Mouse (Mus musculus): ENCODE results near the gene Ccdc63. TPM values are rescaled to one million over a fixed set of nuclear protein-coding genes. Genes with fewer than 3 reads are reported as not detected.
"Not testable (repeated sequence)": the region's sequence is repeated elsewhere in the genome, so short reads cannot be mapped to it uniquely, and the experiment has no call there.

Gene Ccdc63
- not detected for polyA plus RNA-seq (2012; fragmentation: generic; extraction: Trizol)

- H3K27me3 ChIP-seq (ENCODE audit: control insufficient read depth, insufficient read depth, insufficient read length): no peaks in the 10 kb centered on the region
- no peaks in the 10 kb centered on the region for H3K79me2 ChIP-seq (ENCODE audit: control insufficient read depth, insufficient read depth)
- H3K4me3 ChIP-seq: no peak within 1 kb of the TSS
- H3ac ChIP-seq (ENCODE audit: control insufficient read depth, insufficient read length): no peak within 1 kb of the TSS
- H3K36me3 ChIP-seq (ENCODE audit: control insufficient read depth, insufficient read depth): no peaks in the 10 kb centered on the region
- H3K4me2 ChIP-seq (ENCODE audit: low read depth): no peak within 1 kb of the TSS
- TF ChIP-seq TCF3 (IDR thresholded peaks at IDR 0.05; ENCODE audit: insufficient read length, low read depth) (no peak), CEBPB (IDR thresholded peaks at IDR 0.05; ENCODE audit: insufficient read depth, poor library complexity, severe bottlenecking) (no peak), TCF12 (IDR thresholded peaks at IDR 0.05; ENCODE audit: insufficient read depth, poor library complexity, severe bottlenecking) (no peak), POLR2AphosphoS2 (IDR thresholded peaks at IDR 0.05; ENCODE audit: insufficient read length, low read depth) (no peak), E2F4 (IDR thresholded peaks at IDR 0.05; ENCODE audit: insufficient read depth) (no peak), MAX (IDR thresholded peaks at IDR 0.05; ENCODE audit: low read depth) (no peak)
Measured at GRCm38 (mm10) chr5:122140723-122141122, at the start of gene Ccdc63. Ccdc63 (minus strand) TSS chr5:122140823.

GRCm38 (mm10) chr5:122189115-122189514, 48.5 kb upstream of the Ccdc63 start:
- Histone ChIP-seq H3K79me2 (ENCODE audit: control insufficient read depth, insufficient read depth) (no peaks in the 10 kb centered on the region), H3K36me3 (ENCODE audit: control insufficient read depth, insufficient read depth) (no peaks in the 10 kb centered on the region), H3K4me2 (ENCODE audit: low read depth) (no peak overlapping the region), H3K27me3 (ENCODE audit: control insufficient read depth, insufficient read depth, insufficient read length) (peaks cover 7% of the 10 kb centered on the region), H3ac (ENCODE audit: control insufficient read depth, insufficient read length) (no peak overlapping the region), H3K4me3 (no peak overlapping the region)
- TF ChIP-seq POLR2A (IDR thresholded peaks at IDR 0.05; ENCODE audit: insufficient read length, low read depth): no peak
- TF ChIP-seq USF1 (IDR thresholded peaks at IDR 0.05; ENCODE audit: low read depth): no peak
- TF ChIP-seq MYOG (IDR thresholded peaks at IDR 0.05; ENCODE audit: control insufficient read depth in 1 of 3, insufficient read depth in 1 of 3, insufficient read length in 2 of 3, low read depth in 2 of 3): no peak
- TF ChIP-seq SRF (IDR thresholded peaks at IDR 0.05; ENCODE audit: control insufficient read depth, insufficient read length, low read depth): no peak
- TF ChIP-seq CEBPB (IDR thresholded peaks at IDR 0.05; ENCODE audit: insufficient read depth, poor library complexity, severe bottlenecking): no peak
- no peak for TF ChIP-seq TCF12 (IDR thresholded peaks at IDR 0.05; ENCODE audit: insufficient read depth, poor library complexity, severe bottlenecking)
- TF ChIP-seq TCF3 (IDR thresholded peaks at IDR 0.05; ENCODE audit: insufficient read length, low read depth): no peak
- TF ChIP-seq MAX (IDR thresholded peaks at IDR 0.05; ENCODE audit: low read depth): no peak
- TF ChIP-seq POLR2AphosphoS2 (IDR thresholded peaks at IDR 0.05; ENCODE audit: insufficient read length, low read depth): no peak
- no peak for TF ChIP-seq REST (IDR thresholded peaks at IDR 0.05; ENCODE audit: insufficient read depth, insufficient read length)
- TF ChIP-seq E2F4 (IDR thresholded peaks at IDR 0.05; ENCODE audit: insufficient read depth): no peak
- TF ChIP-seq MYOD1 (IDR thresholded peaks at IDR 0.05; ENCODE audit: control insufficient read depth in 1 of 3, insufficient read length in 2 of 3, low read depth in 2 of 3): no peak

GRCm38 (mm10) chr5:122184858-122185257, 44.2 kb upstream of the Ccdc63 start:
- not testable (repeated sequence) for H3K4me2 ChIP-seq (ENCODE audit: low read depth); H3K36me3 ChIP-seq (ENCODE audit: control insufficient read depth, insufficient read depth); H3K27me3 ChIP-seq (ENCODE audit: control insufficient read depth, insufficient read depth, insufficient read length); H3K79me2 ChIP-seq (ENCODE audit: control insufficient read depth, insufficient read depth); H3ac ChIP-seq (ENCODE audit: control insufficient read depth, insufficient read length); H3K4me3 ChIP-seq

- no peak for TF ChIP-seq E2F4 (IDR thresholded peaks at IDR 0.05; ENCODE audit: insufficient read depth)
- TF ChIP-seq REST (IDR thresholded peaks at IDR 0.05; ENCODE audit: insufficient read depth, insufficient read length): no peak
- no peak for TF ChIP-seq CEBPB (IDR thresholded peaks at IDR 0.05; ENCODE audit: insufficient read depth, poor library complexity, severe bottlenecking)
- peak in 1 of 3 experiments; percentile 7 for TF ChIP-seq MYOD1 (IDR thresholded peaks at IDR 0.05; ENCODE audit: control insufficient read depth in 1 of 3, insufficient read length in 2 of 3, low read depth in 2 of 3)
- TF ChIP-seq POLR2A (IDR thresholded peaks at IDR 0.05; ENCODE audit: insufficient read length, low read depth): no peak
- no peak for TF ChIP-seq MYOG (IDR thresholded peaks at IDR 0.05; ENCODE audit: control insufficient read depth in 1 of 3, insufficient read depth in 1 of 3, insufficient read length in 2 of 3, low read depth in 2 of 3)
- no peak for TF ChIP-seq TCF3 (IDR thresholded peaks at IDR 0.05; ENCODE audit: insufficient read length, low read depth)
- no peak for TF ChIP-seq MAX (IDR thresholded peaks at IDR 0.05; ENCODE audit: low read depth)
- Histone ChIP-seq H3K4me3 (no peak overlapping the region), H3ac (ENCODE audit: control insufficient read depth, insufficient read length) (no peak overlapping the region), H3K4me2 (ENCODE audit: low read depth) (no peak overlapping the region), H3K36me3 (ENCODE audit: control insufficient read depth, insufficient read depth) (no peaks in the 10 kb centered on the region), H3K79me2 (ENCODE audit: control insufficient read depth, insufficient read depth) (no peaks in the 10 kb centered on the region), H3K27me3 (ENCODE audit: control insufficient read depth, insufficient read depth, insufficient read length) (no peaks in the 10 kb centered on the region)
Measured at GRCm38 (mm10) chr5:122184283-122184806, 43.7 kb upstream of the Ccdc63 start.

DNA sequence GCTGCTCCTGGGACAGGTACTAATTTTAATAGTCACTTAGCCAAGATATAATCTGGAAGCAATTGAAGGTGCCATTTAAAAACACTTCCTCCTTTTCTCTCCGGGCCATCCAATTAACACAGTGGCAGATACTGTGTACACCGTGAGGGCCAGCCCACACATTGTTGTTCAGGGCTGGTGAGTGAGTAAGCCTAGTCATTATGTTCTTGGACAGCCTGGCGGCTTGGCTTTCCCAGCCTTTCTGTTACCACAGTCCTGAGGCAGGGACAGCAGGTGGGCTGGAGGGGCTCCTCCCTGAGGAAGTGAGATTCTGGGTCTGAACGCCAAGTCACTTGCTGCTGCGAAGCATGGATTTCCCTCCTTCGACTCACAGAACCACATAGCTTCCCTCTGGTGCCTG, 39.0 kb upstream of the Ccdc63 start:
- no peak overlapping the region for H3ac ChIP-seq (ENCODE audit: control insufficient read depth, insufficient read length)
- no peak overlapping the region for H3K4me2 ChIP-seq (ENCODE audit: low read depth)
- H3K36me3 ChIP-seq (ENCODE audit: control insufficient read depth, insufficient read depth): peaks cover 9% of the 10 kb centered on the region
- no peak overlapping the region for H3K4me3 ChIP-seq
- TF ChIP-seq SRF (IDR thresholded peaks at IDR 0.05; ENCODE audit: control insufficient read depth, insufficient read length, low read depth) (no peak), POLR2AphosphoS2 (IDR thresholded peaks at IDR 0.05; ENCODE audit: insufficient read length, low read depth) (peak; percentile 56)
- no peaks in the 10 kb centered on the region for H3K79me2 ChIP-seq (ENCODE audit: control insufficient read depth, insufficient read depth)
- H3K27me3 ChIP-seq (ENCODE audit: control insufficient read depth, insufficient read depth, insufficient read length): no peaks in the 10 kb centered on the region

GRCm38 (mm10) chr5:122176398-122176797, 35.8 kb upstream of the Ccdc63 start:
- TF ChIP-seq MYOG (IDR thresholded peaks at IDR 0.05; ENCODE audit: control insufficient read depth in 1 of 3, insufficient read depth in 1 of 3, insufficient read length in 2 of 3, low read depth in 2 of 3) (no peak), POLR2AphosphoS2 (IDR thresholded peaks at IDR 0.05; ENCODE audit: insufficient read length, low read depth) (peak; percentile 74)
- H3K36me3 ChIP-seq (ENCODE audit: control insufficient read depth, insufficient read depth): peaks cover 20% of the 10 kb centered on the region

More at GRCm38 (mm10) chr5:122176398-122176797, 35.8 kb upstream of the Ccdc63 start:
- H3K27me3 ChIP-seq (ENCODE audit: control insufficient read depth, insufficient read depth, insufficient read length): no peaks in the 10 kb centered on the region
- no peak overlapping the region for H3K4me2 ChIP-seq (ENCODE audit: low read depth)
- no peak overlapping the region for H3ac ChIP-seq (ENCODE audit: control insufficient read depth, insufficient read length)
- H3K79me2 ChIP-seq (ENCODE audit: control insufficient read depth, insufficient read depth): no peaks in the 10 kb centered on the region
- H3K4me3 ChIP-seq: no peak overlapping the region
